Mouse (Mus musculus) heart, adult 18-20 months (tissue): ENCODE measurements at regions not wholly inside any gene's neighbourhood (a gene's known extent, or its start where the extent isn't known, plus 50 kb on each side); places are given as distances from the start of the nearest gene placed in this dataset.
"Not testable (repeated sequence)": the region's sequence is repeated elsewhere in the genome, so short reads cannot be mapped to it uniquely, and the experiment has no call there.

Source experiments
- DNase-seq, 2 experiments: peaks; one replicate each; pipeline ENCODE4 v3.0.0; 2021 to 2022; ENCODE audit warnings: mixed read lengths in 1 of 2

DNA sequence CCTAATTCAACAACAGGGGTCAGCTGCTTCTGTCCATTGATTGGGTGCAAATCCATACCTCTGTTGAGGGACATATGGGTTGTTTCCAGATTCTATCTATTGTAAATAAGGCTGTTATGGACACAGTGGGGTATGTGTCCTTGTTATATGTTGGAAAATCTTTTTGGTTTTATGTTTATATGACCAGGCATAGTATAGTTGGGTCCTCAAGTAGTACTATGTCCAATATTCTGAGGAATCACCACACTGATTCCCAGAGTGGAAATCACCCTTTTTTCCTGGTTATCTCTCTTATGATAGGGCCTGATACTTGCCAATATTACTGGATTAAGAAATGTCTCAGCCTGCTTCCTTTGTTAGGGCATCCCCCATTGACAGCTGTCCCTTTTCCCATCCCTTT is 1471.0 kb downstream of the Kcnt2 start:
- DNase-seq: no peak

DNA sequence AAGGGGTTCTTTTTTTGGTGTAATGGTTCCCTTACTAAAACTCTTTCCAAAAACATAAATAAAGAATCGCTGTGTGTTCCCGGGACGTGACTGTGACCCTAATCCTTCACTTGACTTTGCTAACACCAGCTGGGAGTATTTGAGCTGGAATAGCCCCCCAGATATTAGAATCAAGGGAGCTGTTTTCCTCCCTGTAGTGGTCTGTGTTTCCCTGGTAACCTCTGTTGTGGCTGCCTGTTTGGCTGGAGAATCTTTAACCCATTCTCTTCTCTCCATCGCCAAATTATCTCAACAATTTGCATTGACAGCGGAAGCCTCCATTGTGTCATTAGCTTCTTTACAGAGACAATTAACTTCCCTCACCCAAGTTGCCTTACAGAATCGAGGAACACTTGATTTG is 1471.6 kb downstream of the Kcnt2 start:
- no peak for DNase-seq

- no peak for DNase-seq
These were observed 1495.3 kb downstream of the Kcnt2 start for GRCm38 (mm10) chr1:141741299-141741698.

DNA sequence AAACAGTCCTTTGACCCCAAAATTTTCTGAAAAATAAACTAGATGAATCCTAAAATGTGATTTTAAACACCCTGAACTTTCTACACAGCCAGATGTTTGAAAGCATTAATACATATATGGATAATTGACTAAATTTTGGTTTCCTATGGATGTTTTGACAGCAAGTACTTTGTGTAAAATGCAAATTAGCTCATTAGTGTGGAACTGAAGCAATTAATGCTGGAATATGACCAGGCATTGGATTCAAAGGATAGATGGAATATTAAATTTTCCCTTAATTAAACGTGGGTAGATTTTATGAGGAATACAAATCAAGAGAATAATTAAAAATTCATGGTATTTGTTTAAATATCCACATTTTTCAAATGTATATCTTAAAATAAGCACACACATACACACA is 1530.1 kb downstream of the Kcnt2 start:
- DNase-seq: no peak

DNA sequence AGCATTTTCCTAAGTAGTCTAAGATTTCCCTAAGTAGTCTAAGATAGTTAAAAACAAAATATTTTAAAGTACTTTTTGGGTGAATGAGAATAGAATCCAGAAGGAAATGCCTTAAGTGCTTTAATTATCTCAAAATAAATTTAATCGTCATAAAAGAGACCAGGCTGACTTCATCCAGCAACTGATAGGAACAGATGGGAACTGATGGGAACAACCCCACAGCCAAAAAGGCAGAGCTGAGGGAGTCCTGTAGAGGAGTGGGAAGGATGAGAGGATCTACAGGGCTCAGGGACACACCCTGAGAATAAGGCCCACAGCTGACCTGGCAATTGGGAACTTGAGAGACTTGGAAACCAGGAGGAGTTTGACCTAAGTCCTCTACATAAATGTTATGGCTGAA is 1537.4 kb downstream of the Kcnt2 start:
- DNase-seq: no peak

- DNase-seq: no peak
These were observed 1567.6 kb downstream of the Kcnt2 start for GRCm38 (mm10) chr1:141813315-141814158.

- no peak for DNase-seq
These were observed 1585.5 kb downstream of the Kcnt2 start for GRCm38 (mm10) chr1:141831444-141831843.

- no peak for DNase-seq
These were observed 1596.6 kb downstream of the Kcnt2 start for GRCm38 (mm10) chr1:141842547-141842946.

DNA sequence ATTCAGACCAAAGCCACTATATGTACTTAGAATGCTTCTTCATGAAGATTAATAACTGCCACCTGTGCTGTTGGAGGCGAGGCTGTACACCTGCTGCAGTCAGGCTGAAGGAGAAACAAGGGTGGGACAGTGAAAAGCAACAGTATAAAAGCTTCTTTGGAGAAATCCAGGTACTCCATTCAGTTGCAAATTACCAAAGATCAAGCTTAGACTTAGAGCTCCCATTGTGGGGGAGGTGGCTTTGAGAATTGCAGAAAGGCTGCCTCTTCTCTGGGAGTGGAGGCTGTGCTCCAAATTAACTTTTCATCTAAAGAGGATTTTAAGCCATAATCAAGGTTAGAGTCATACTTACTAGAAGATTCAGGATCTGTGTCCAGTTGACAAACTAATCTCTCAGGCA is 1607.9 kb downstream of the Kcnt2 start:
- not testable (repeated sequence) for DNase-seq

- DNase-seq: no peak
These were observed 1638.4 kb downstream of the Kcnt2 start for GRCm38 (mm10) chr1:141884356-141884755.

- no peak for DNase-seq
These were observed 1652.0 kb downstream of the Kcnt2 start for GRCm38 (mm10) chr1:141897924-141898455.

DNA sequence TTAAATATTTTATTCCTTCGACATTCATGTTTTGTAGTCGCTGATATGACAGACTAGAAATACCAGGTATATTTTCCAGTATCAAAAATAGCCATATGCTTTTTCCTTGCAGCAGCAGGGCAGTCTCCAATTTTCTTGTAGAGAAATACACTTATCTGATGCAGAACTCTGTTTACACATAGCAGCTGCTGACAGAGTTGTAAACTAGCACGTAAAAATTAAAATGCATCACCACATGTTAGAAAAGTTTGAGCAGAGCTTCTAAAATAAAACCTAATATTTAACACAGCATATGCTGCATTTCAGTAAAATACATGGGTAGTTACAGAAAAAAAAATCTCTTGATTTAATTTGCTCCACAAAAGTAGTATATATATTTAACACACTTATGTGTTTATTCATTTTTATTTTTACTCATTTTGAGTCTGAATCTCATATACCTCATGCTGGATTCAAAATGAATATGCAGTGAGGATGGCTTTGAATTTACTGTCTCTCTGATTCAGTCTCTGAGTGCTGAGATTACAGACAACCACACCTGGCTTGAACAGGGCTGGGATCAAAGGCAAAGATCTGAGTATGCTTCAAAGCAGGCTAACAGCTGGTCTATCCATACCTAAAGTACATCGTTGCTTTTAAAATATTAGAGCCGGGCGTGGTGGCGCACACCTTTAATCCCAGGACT is 1665.9 kb downstream of the Kcnt2 start:
- no peak for DNase-seq

- DNase-seq: no peak
These were observed 1680.2 kb downstream of the Kcnt2 start for GRCm38 (mm10) chr1:141926194-141926593.

GRCm38 (mm10) chr1:141926804-141927203 is 1680.8 kb downstream of the Kcnt2 start:
- no peak for DNase-seq

DNA sequence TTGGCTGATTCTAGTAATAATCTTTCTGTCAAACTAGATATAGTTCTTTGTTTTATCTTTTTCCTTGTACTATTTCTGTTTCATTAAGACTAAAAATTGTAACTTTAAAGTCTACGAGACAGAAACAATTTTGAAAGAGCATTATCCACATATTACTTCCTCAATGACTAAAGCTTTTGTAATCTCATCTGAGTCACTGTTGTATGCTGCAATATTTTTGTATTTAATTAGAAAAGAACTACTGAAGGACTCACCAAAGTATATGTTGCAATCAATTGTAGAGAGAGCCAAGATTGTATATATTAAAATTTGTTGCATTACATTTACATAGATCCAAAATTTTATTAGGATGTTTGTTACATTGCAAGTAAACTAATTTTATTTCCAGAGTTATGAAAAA is 1692.4 kb upstream of the B3galt2 start:
- DNase-seq: no peak

- no peak for DNase-seq
These were observed 1686.1 kb upstream of the B3galt2 start for GRCm38 (mm10) chr1:141954323-141954867.

DNA sequence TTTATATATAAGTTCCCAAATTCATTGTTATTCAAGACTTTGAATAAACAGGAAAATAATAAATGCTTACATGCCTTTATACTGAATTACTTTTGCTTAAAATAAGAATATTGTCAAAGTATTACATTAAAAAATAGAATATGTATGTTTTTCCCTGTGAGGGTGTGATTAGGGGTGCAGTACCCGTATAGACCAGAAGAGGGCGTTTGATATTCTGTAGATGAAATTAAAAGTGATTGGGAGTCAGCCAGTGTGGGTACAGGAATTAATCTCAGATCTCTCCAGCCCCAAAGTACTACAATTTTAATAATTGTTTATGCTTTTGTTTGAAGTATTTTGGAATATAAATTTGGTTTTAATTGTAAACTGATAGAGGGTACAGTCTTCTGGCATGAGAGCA is 1678.7 kb upstream of the B3galt2 start:
- DNase-seq: peak in 1 of 2 experiments; percentile 19

DNA sequence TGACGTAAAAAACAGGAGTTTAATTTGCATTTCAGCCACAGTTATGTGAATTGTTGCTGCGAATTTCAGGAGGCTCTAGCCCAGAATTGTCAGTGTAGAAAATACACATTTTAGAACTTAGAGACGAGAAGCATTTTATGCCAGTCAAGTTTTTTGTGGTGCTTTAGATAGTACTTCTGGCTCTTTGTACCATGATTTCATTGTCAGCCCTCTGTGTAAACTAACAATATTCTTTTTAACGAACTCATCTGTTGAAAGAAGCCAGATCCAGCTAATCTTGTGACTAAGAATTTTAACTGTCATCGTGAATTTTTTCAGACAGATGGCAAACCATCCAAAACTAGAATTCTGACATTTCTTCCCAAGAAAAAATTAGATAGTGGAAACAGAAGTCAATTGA is 1672.3 kb upstream of the B3galt2 start:
- DNase-seq: no peak

- no peak for DNase-seq
These were observed 1666.1 kb upstream of the B3galt2 start for GRCm38 (mm10) chr1:141974329-141974728.

DNA sequence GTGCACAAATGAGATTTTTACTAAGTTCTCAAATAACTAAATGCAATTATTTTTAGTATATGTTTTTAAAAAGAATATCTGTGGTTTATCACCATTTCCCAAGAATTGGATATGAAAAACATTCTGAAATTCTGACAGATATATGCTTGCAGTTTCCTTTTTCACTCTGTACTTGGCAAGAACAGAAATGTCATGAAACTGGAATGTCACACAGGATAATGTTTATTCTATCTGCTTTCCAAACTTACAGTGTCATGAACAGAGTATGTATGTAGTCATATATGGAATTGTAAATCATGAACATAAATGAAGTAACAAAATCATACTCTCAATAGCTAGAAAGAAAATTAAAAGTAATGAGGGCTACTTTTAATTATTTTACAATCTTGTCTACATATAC is 1640.7 kb upstream of the B3galt2 start:
- no peak for DNase-seq

- no peak for DNase-seq
These were observed 1640.1 kb upstream of the B3galt2 start for GRCm38 (mm10) chr1:142000335-142000734.

DNA sequence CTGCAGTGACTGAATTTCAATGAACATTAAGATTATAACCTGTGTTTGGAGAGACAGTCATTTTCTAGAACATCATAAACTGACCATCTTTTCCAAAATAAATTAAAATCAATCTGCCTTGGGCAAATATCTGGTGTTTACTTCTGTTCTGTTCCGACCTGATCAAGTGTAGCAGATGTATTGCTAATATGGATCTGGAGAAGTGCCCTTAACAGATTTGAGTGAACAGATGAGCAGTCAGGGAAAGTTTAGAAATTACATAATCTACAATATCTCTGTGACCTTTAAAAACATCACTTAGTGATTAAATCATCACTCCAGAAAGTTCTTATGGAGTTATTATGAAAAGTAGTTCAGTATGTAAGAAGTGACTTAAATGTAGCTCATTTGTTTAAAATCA is 1634.1 kb upstream of the B3galt2 start:
- no peak for DNase-seq

- no peak for DNase-seq
These were observed 1597.7 kb upstream of the B3galt2 start for GRCm38 (mm10) chr1:142042751-142043150.
